Comparison of ENCODE assay signal across 9 mouse cellular contexts in genomic region chr2:148046799-148047165, GRCm38 (mm10). TPM values are rescaled to one million over a fixed set of nuclear protein-coding genes. Genes with fewer than 3 reads are reported as not detected.
DNase-seq lines count a peak whose midpoint lies in the region; ATAC-seq lines count a peak whose summit lies in the region.
"Had no signal": no experiment of that assay in that cellular context is flagged by ENCODE, and none has a peak within 500 bp of the region (broad histone marks: within the 10 kb centered on the region; RNA-seq: fewer than 3 reads in every experiment).

Foxa2 (minus strand) TSS chr2:148046969.

- 3% methylated on average over 19 of the region's 19 CpGs for WGBS in heart, embryonic 14.5 days
- WGBS in forebrain, embryonic 13.5 days = 3% methylated on average over 19 of the region's 19 CpGs
- 2% methylated on average over 19 of the region's 19 CpGs for WGBS in liver, embryonic 13.5 days (ENCODE audit: insufficient replicate concordance)
- WGBS in neural tube, embryonic 12.5 days = 2% methylated on average over 19 of the region's 19 CpGs

- peak within 1 kb of the TSS; percentile 75 for H3K4me2 ChIP-seq in heart, embryonic 14.5 days (ENCODE audit: low read length)
- H3K4me2 ChIP-seq in forebrain, embryonic 13.5 days = peak within 1 kb of the TSS; percentile 49
- H3K4me2 ChIP-seq in liver, embryonic 13.5 days = peak within 1 kb of the TSS; percentile 57
- peak within 1 kb of the TSS; percentile 40 for H3K4me2 ChIP-seq in neural tube, embryonic 12.5 days (replicated peaks)

- H3K36me3 ChIP-seq in heart, embryonic 14.5 days (ENCODE audit: control insufficient read depth, insufficient read depth, low read length) = no peaks in the 10 kb centered on the region
- no peaks in the 10 kb centered on the region for H3K36me3 ChIP-seq in forebrain, embryonic 13.5 days (ENCODE audit: poor library complexity, severe bottlenecking)
- no peaks in the 10 kb centered on the region for H3K36me3 ChIP-seq in liver, embryonic 13.5 days
- H3K36me3 ChIP-seq in neural tube, embryonic 12.5 days = no peaks in the 10 kb centered on the region

- H3K4me3 ChIP-seq in heart, embryonic 14.5 days (ENCODE audit: control insufficient read depth in 1 of 2, insufficient read depth in 1 of 2, low read depth in 1 of 2, low read length in 2 of 2) = peak within 1 kb of the TSS; percentile 40 to 48
- peak within 1 kb of the TSS; percentile 23 for H3K4me3 ChIP-seq in forebrain, embryonic 13.5 days
- peak within 1 kb of the TSS; percentile 51 for H3K4me3 ChIP-seq in liver, embryonic 13.5 days (replicated peaks)
- H3K4me3 ChIP-seq in neural tube, embryonic 12.5 days = peak within 1 kb of the TSS; percentile 18; the same call in 1 of the 2 replicates

- peaks cover 100% of the 10 kb centered on the region for H3K27me3 ChIP-seq in heart, embryonic 14.5 days (ENCODE audit: control insufficient read depth, insufficient read depth, low read length)
- peaks cover 99% of the 10 kb centered on the region for H3K27me3 ChIP-seq in forebrain, embryonic 13.5 days
- H3K27me3 ChIP-seq in liver, embryonic 13.5 days = peaks cover 89% of the 10 kb centered on the region
- H3K27me3 ChIP-seq in neural tube, embryonic 12.5 days (replicated peaks) = peaks cover 100% of the 10 kb centered on the region

- no peak for DNase-seq in heart, adult 8-10 months (ENCODE audit: low spot score)
- DNase-seq in liver, embryonic 13.5 days = no peak
- DNase-seq in cerebellum, adult 9-10 months = no peak
- DNase-seq in urinary bladder, postnatal 36 days (ENCODE audit: low spot score in 2 of 2) = no peak
- DNase-seq in thymus, postnatal 25 days = no peak

- ATAC-seq in heart, embryonic 14.5 days (ENCODE audit: insufficient number of reproducible peaks, insufficient read depth, low FRiP score, low read depth) = no peak
- ATAC-seq in forebrain, embryonic 13.5 days = no peak
- no peak for ATAC-seq in liver, embryonic 13.5 days (ENCODE audit: low read depth)
- no peak for ATAC-seq in neural tube, embryonic 12.5 days (ENCODE audit: low FRiP score, low read depth)

- H3K27ac ChIP-seq in heart, embryonic 14.5 days (replicated peaks in 1 of 2; ENCODE audit: control insufficient read depth in 1 of 2, insufficient read depth in 1 of 2, low read depth in 2 of 2, low read length in 2 of 2) = no peak within 1 kb of the TSS
- H3K27ac ChIP-seq in forebrain, embryonic 13.5 days = no peak within 1 kb of the TSS
- peak within 1 kb of the TSS; percentile 73 for H3K27ac ChIP-seq in liver, embryonic 13.5 days
- no peak within 1 kb of the TSS for H3K27ac ChIP-seq in neural tube, embryonic 12.5 days

- peaks cover 13 to 26% of the 10 kb centered on the region in 2 experiments; a peak in 3 of 4 replicates for H3K4me1 ChIP-seq in heart, embryonic 14.5 days (ENCODE audit: control insufficient read depth in 2 of 2, insufficient read depth in 2 of 2, low read length in 2 of 2)
- peaks cover 25% of the 10 kb centered on the region; the same call in 1 of the 2 replicates for H3K4me1 ChIP-seq in forebrain, embryonic 13.5 days
- no peaks in the 10 kb centered on the region; the same call in 1 of the 2 replicates for H3K4me1 ChIP-seq in liver, embryonic 13.5 days (replicated peaks)
- H3K4me1 ChIP-seq in neural tube, embryonic 12.5 days = no peaks in the 10 kb centered on the region

- 0 out of 2 replicates have a peak within 1 kb of the TSS, but pooled peaks have one; percentile 5 for H3K9ac ChIP-seq in heart, embryonic 14.5 days (ENCODE audit: low read length)
- H3K9ac ChIP-seq in forebrain, embryonic 13.5 days = no peak within 1 kb of the TSS
- peak within 1 kb of the TSS; percentile 57; the same call in 1 of the 2 replicates for H3K9ac ChIP-seq in liver, embryonic 13.5 days
- peak within 1 kb of the TSS; percentile 29; the same call in 1 of the 2 replicates for H3K9ac ChIP-seq in neural tube, embryonic 12.5 days

- no peaks in the 10 kb centered on the region for H3K9me3 ChIP-seq in heart, embryonic 14.5 days (ENCODE audit: control insufficient read depth, low read length)
- no peaks in the 10 kb centered on the region for H3K9me3 ChIP-seq in forebrain, embryonic 13.5 days (replicated peaks)
- no peaks in the 10 kb centered on the region for H3K9me3 ChIP-seq in liver, embryonic 13.5 days (replicated peaks)
- H3K9me3 ChIP-seq in neural tube, embryonic 12.5 days = no peaks in the 10 kb centered on the region

RNA-seq across cellular contexts. Expression of gene Foxa2, which starts in this region (rescaled TPM):
- 0.24 TPM in 1 of 2 replicates, not detected in the other for polyA plus RNA-seq in heart, embryonic 14.5 days (2014; fragmentation: Nextera tagmentation; extraction: Ambion mirVana)
- total RNA-seq in heart, adult 8-10 months (2022) = not detected
- polyA plus RNA-seq in forebrain, embryonic 13.5 days (2015; fragmentation: Nextera tagmentation; extraction: Ambion mirVana) = 0.13 and 0.19 TPM in 2 replicates
- 3.6 and 3.8 TPM in 2 replicates for polyA plus RNA-seq in liver, embryonic 13.5 days (2015; fragmentation: Nextera tagmentation; extraction: Ambion mirVana)
- 3.1 TPM in 2 replicates for polyA plus RNA-seq in neural tube, embryonic 12.5 days (2016; fragmentation: Nextera tagmentation; extraction: Ambion mirVana)
- polyA plus RNA-seq: cortical plate, adult 2 months had no signal
